Mouse (Mus musculus) hindbrain, embryonic 11.5 days (tissue): ENCODE results near the gene Bola2. TPM values are rescaled to one million over a fixed set of nuclear protein-coding genes. Genes with fewer than 3 reads are reported as not detected.
"Not testable (repeated sequence)": the region's sequence is repeated elsewhere in the genome, so short reads cannot be mapped to it uniquely, and the experiment has no call there.

Source experiments
- ATAC-seq: fragments of 200-750 bp; cut with Nextera tagmentation; 2 replicates; pipeline ENCODE4 v1.8.0; 2017; ENCODE audit warnings: mild to moderate bottlenecking, moderate TSS enrichment, moderate library complexity; ENCODE audit not compliant: low FRiP score
- DNase-seq: peaks from one replicate; pipeline ENCODE4 v3.0.0-alpha.2; 2015; ENCODE audit warnings: low spot score
- H3K27ac ChIP-seq: fragments of 300-500 bp; sonication (generic); 2 replicates; pipeline ENCODE4 v1.5.1; 2014; ENCODE audit warnings: mild to moderate bottlenecking, low read depth, low read length
- H3K27me3 ChIP-seq: fragments of 300-500 bp; sonication (generic); 2 replicates; pipeline ENCODE4 v1.6.1; 2014; ENCODE audit warnings: mild to moderate bottlenecking, low read length, moderate library complexity, mixed read lengths; ENCODE audit not compliant: control insufficient read depth, insufficient read depth
- H3K36me3 ChIP-seq: fragments of 300-500 bp; sonication (generic); 2 replicates; pipeline ENCODE4 v1.6.1; 2014; ENCODE audit warnings: mild to moderate bottlenecking, low read length, moderate library complexity, mixed read lengths; ENCODE audit not compliant: control insufficient read depth, insufficient read depth
- H3K4me1 ChIP-seq: fragments of 300-500 bp; sonication (generic); replicated peaks from 2 replicates; pipeline ENCODE4 v1.6.1; 2014; ENCODE audit warnings: low read length, mixed read lengths; ENCODE audit not compliant: control insufficient read depth, insufficient read depth
- H3K4me2 ChIP-seq: fragments of 300-500 bp; sonication (generic); replicated peaks from 2 replicates; pipeline ENCODE4 v1.6.1; 2014; ENCODE audit warnings: mild to moderate bottlenecking, low read depth, low read length
- H3K4me3 ChIP-seq: fragments of 300-500 bp; sonication (generic); 2 replicates; pipeline ENCODE4 v1.5.1; 2014; ENCODE audit warnings: low read depth, low read length
- H3K9ac ChIP-seq: fragments of 300-500 bp; sonication (generic); 2 replicates; pipeline ENCODE4 v1.6.1; 2014; ENCODE audit warnings: low read depth, low read length
- H3K9me3 ChIP-seq: fragments of 300-500 bp; sonication (generic); 2 replicates; pipeline ENCODE4 v1.6.1; 2016; ENCODE audit warnings: low read length; ENCODE audit not compliant: control insufficient read depth
- WGBS: fragments of 180-500 bp; shearing (Covaris S2); extraction: QIAGEN DNeasy Blood & Tissue Kit; methylation state at CpG from one replicate; pipeline ENCODE4 v1.1.7; 2014; 5-methylcytosine and 5-hydroxymethylcytosine counted together
- polyA plus RNA-seq: library from polyadenylated mRNA; unstranded; fragments of >200 nt; fragmentation: Nextera tagmentation; extraction: Ambion mirVana; gene quantifications from 2 replicates; pipeline ENCODE4 v1.2.1, GENCODE M21; 2014

Gene Bola2
- polyA plus RNA-seq, 1 experiment from 2014 or later = 164 TPM

- Histone ChIP-seq H3K9me3 (no peaks in the 10 kb centered on the region), H3K4me2 (no peak overlapping the region), H3K4me1 (no peaks in the 10 kb centered on the region), H3K27ac (no peak overlapping the region), H3K27me3 (no peaks in the 10 kb centered on the region), H3K9ac (no peak overlapping the region), H3K4me3 (no peak overlapping the region), H3K36me3 (no peaks in the 10 kb centered on the region)
- DNase-seq = no peak
- no peak for ATAC-seq
- 84% methylated on average over 8 of the region's 8 CpGs for WGBS
Observed at GRCm38 (mm10) chr7:126678545-126679341, 16.5 kb upstream of the Bola2 start.

GRCm38 (mm10) chr7:126679683-126680082 lies 15.5 kb upstream of the Bola2 start:
- ATAC-seq = no peak
- 98% methylated on average over 5 of the region's 5 CpGs for WGBS
- Histone ChIP-seq H3K4me2 (no peak overlapping the region), H3K4me3 (no peak overlapping the region), H3K36me3 (no peaks in the 10 kb centered on the region), H3K27ac (no peak overlapping the region), H3K4me1 (no peaks in the 10 kb centered on the region), H3K9me3 (no peaks in the 10 kb centered on the region), H3K9ac (no peak overlapping the region), H3K27me3 (no peaks in the 10 kb centered on the region)
- DNase-seq = no peak

- no peaks in the 10 kb centered on the region for H3K36me3 ChIP-seq
Observed at GRCm38 (mm10) chr7:126681221-126681620, 14.0 kb upstream of the Bola2 start.

DNA sequence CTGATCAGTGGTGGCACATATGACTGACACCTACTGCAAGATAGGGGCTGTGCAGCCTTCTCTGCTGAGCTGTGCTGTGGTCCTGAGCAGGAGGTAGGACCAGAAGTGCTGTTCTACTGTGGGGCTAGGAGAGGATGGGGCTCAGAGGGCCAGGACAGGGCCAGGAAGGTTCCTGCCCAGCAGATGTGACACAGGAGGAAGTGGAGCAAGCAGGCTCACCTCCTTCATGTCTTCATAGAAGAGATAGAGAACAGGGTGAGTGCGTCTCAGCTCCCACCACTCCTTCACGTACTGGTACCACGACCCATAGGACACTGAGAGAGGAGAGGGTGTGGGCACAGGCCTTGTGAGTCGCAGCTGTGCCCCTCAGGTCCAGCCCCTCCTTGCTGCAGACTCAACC lies 7.0 kb upstream of the Bola2 start:
- H3K36me3 ChIP-seq, H3K4me3 ChIP-seq, H3K9me3 ChIP-seq, H3K27me3 ChIP-seq, DNase-seq, H3K27ac ChIP-seq, H3K4me2 ChIP-seq, H3K9ac ChIP-seq, ATAC-seq, H3K4me1 ChIP-seq: not testable (repeated sequence)
- WGBS = 79% methylated on average over 3 of the region's 4 CpGs

More at GRCm38 (mm10) chr7:126681221-126681620, 14.0 kb upstream of the Bola2 start:
- Histone ChIP-seq H3K9ac (no peak overlapping the region), H3K27me3 (no peaks in the 10 kb centered on the region), H3K9me3 (no peaks in the 10 kb centered on the region), H3K27ac (no peak overlapping the region), H3K4me1 (no peaks in the 10 kb centered on the region), H3K4me2 (no peak overlapping the region), H3K4me3 (no peak overlapping the region)
- 98% methylated on average over 5 of the region's 5 CpGs for WGBS
- ATAC-seq = no peak
- DNase-seq = no peak

- Histone ChIP-seq H3K4me2 (no peak overlapping the region), H3K27me3 (no peaks in the 10 kb centered on the region), H3K27ac (no peak overlapping the region), H3K9ac (no peak overlapping the region), H3K4me1 (no peaks in the 10 kb centered on the region), H3K9me3 (no peaks in the 10 kb centered on the region), H3K4me3 (no peak overlapping the region), H3K36me3 (peaks cover 5% of the 10 kb centered on the region; the same call in 1 of the 2 replicates)
- WGBS = 91% methylated on average over 3 of the region's 3 CpGs
- DNase-seq = no peak
- no peak for ATAC-seq
Observed at GRCm38 (mm10) chr7:126689021-126689420, 6.2 kb upstream of the Bola2 start.

GRCm38 (mm10) chr7:126690737-126691136 lies 4.5 kb upstream of the Bola2 start:
- Histone ChIP-seq H3K4me2 (no peak overlapping the region), H3K9me3 (no peaks in the 10 kb centered on the region), H3K27ac (no peak overlapping the region), H3K36me3 (peaks cover 5% of the 10 kb centered on the region; the same call in 1 of the 2 replicates), H3K4me1 (0 out of 2 replicates have a peak, but pooled peaks cover 2% of the 10 kb centered on the region), H3K4me3 (no peak overlapping the region), H3K27me3 (no peaks in the 10 kb centered on the region), H3K9ac (no peak overlapping the region)
- no peak for DNase-seq
- no peak for ATAC-seq
- WGBS = 92% methylated on average over 3 of the region's 3 CpGs

DNA sequence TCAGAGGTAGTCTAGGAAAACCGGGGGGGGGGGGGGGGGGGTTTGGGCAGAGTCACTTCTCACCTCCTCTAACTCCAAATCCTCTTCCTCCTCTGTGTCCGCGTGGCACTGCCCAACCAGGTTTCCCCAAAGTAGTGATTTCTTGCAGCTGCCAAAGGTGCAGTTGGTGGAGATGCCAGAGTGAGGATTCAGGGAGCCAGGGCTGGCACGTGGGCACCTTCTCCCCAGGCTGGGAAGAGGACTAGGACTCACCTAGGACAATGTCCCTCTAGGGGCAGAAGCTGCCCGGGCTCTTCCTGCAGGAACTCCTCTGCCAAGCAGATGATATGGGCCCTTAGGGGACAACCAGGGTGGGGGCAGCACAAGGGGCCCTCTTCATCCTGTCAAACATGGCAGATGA lies 3.5 kb upstream of the Bola2 start:
- no peak overlapping the region for H3K4me3 ChIP-seq
- H3K27me3 ChIP-seq = no peaks in the 10 kb centered on the region
- no peak overlapping the region for H3K27ac ChIP-seq
- WGBS = 75% methylated on average over 5 of the region's 5 CpGs
- no peak overlapping the region for H3K9ac ChIP-seq
- no peak for DNase-seq
- H3K9me3 ChIP-seq = no peaks in the 10 kb centered on the region
- no peak overlapping the region for H3K4me2 ChIP-seq
- H3K4me1 ChIP-seq = peaks cover 5% of the 10 kb centered on the region; the same call in 1 of the 2 replicates
- peaks cover 5% of the 10 kb centered on the region; the same call in 1 of the 2 replicates for H3K36me3 ChIP-seq
- ATAC-seq = no peak

DNA sequence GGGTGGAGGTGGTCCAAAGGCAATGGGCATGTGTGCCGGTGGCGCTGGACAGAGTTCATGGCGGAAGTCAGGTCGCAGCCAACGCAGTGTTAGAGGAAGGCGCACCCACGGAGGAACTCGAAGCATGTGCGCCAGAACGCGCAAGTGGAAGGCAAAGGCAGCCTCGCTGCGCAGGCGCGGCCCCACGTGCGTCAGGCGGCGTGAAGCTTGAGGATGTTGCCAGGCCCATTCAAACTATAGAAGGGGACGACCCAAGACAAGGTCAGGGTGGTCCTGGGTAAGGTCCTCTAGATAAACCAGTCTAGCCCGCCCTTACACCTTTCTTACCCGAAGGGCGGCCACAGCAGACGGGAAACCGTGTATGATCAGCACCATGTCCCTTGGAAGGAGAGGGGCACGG lies 2.8 kb upstream of the Bola2 start:
- Histone ChIP-seq H3K9ac (no peak overlapping the region), H3K9me3 (no peaks in the 10 kb centered on the region), H3K27me3 (no peaks in the 10 kb centered on the region), H3K4me1 (peaks cover 9% of the 10 kb centered on the region), H3K4me3 (no peak overlapping the region), H3K27ac (no peak overlapping the region), H3K36me3 (peaks cover 5% of the 10 kb centered on the region; the same call in 1 of the 2 replicates), H3K4me2 (no peak overlapping the region)
- no peak for DNase-seq
- no peak for ATAC-seq
- WGBS = 94% methylated on average over 26 of the region's 26 CpGs

- peak; percentile 89 for DNase-seq
- H3K36me3 ChIP-seq = peaks cover 5% of the 10 kb centered on the region; the same call in 1 of the 2 replicates
- 43% methylated on average over 3 of the region's 3 CpGs for WGBS
- no peaks in the 10 kb centered on the region for H3K27me3 ChIP-seq
- no peak overlapping the region for H3K9ac ChIP-seq
- ATAC-seq = no peak
- H3K9me3 ChIP-seq = no peaks in the 10 kb centered on the region
- H3K4me3 ChIP-seq = no peak overlapping the region
- H3K27ac ChIP-seq = no peak overlapping the region
- H3K4me1 ChIP-seq = peaks cover 9% of the 10 kb centered on the region
- H3K4me2 ChIP-seq = no peak overlapping the region
Observed at GRCm38 (mm10) chr7:126693256-126693655, 1.9 kb upstream of the Bola2 start.
